Mouse (Mus musculus) forebrain, embryonic 13.5 days (tissue): ENCODE data around the gene Sfpq. TPM values are rescaled to one million over a fixed set of nuclear protein-coding genes. Genes with fewer than 3 reads are reported as not detected.
"Not testable (repeated sequence)": the region's sequence is repeated elsewhere in the genome, so short reads cannot be mapped to it uniquely, and the experiment has no call there.

Experiments used
- ATAC-seq: fragments of 200-750 bp; cut with Nextera tagmentation; 2 replicates; pipeline ENCODE4 v1.8.0; 2017
- H3K27ac ChIP-seq: fragments of 300-500 bp; sonication (generic); 2 replicates; pipeline ENCODE4 v1.5.1; 2015; ENCODE audit warnings: inconsistent platforms, mild to moderate bottlenecking, moderate library complexity
- H3K27me3 ChIP-seq: fragments of 300-500 bp; sonication (generic); 2 replicates; pipeline ENCODE4 v1.6.1; 2015; ENCODE audit warnings: mild to moderate bottlenecking, inconsistent platforms
- H3K36me3 ChIP-seq: fragments of 300-500 bp; sonication (generic); 2 replicates; pipeline ENCODE4 v1.6.1; 2015; ENCODE audit warnings: mild to moderate bottlenecking, inconsistent platforms; ENCODE audit not compliant: poor library complexity, severe bottlenecking
- H3K4me1 ChIP-seq: fragments of 300-500 bp; sonication (generic); 2 replicates; pipeline ENCODE4 v1.6.1; 2015; ENCODE audit warnings: inconsistent platforms
- H3K4me2 ChIP-seq: fragments of 300-500 bp; sonication (generic); 2 replicates; pipeline ENCODE4 v1.6.1; 2015; ENCODE audit warnings: inconsistent platforms, mild to moderate bottlenecking, moderate library complexity
- H3K4me3 ChIP-seq: fragments of 300-500 bp; sonication (generic); 2 replicates; pipeline ENCODE4 v1.5.1; 2015; ENCODE audit warnings: mild to moderate bottlenecking, inconsistent platforms
- H3K9ac ChIP-seq: fragments of 300-500 bp; sonication (generic); 2 replicates; pipeline ENCODE4 v1.6.1; 2015; ENCODE audit warnings: mild to moderate bottlenecking, inconsistent platforms
- H3K9me3 ChIP-seq: fragments of 300-500 bp; sonication (generic); replicated peaks from 2 replicates; pipeline ENCODE4 v1.6.1; 2016; ENCODE audit warnings: inconsistent platforms
- WGBS: fragments of 180-500 bp; shearing (Covaris S2); methylation state at CpG from one replicate; pipeline ENCODE4 v1.1.7; 2015; 5-methylcytosine and 5-hydroxymethylcytosine counted together
- polyA plus RNA-seq: library from polyadenylated mRNA; unstranded; fragments of >200 nt; fragmentation: Nextera tagmentation; extraction: Ambion mirVana; gene quantifications from 2 replicates; pipeline ENCODE4 v1.2.1, GENCODE M21; 2015

Gene Sfpq
- polyA plus RNA-seq: 120 and 122 TPM in 2 replicates

- peak; percentile 97 for ATAC-seq
- no peaks in the 10 kb centered on the region for H3K27me3 ChIP-seq
- under 1% methylated on average over 50 of the region's 87 CpGs for WGBS
- H3K4me1 ChIP-seq: peaks cover 32% of the 10 kb centered on the region
- peak within 1 kb of the TSS; percentile 83 for H3K4me3 ChIP-seq
- peaks cover 36% of the 10 kb centered on the region for H3K36me3 ChIP-seq
- peak within 1 kb of the TSS; percentile 100 for H3K9ac ChIP-seq
- H3K9me3 ChIP-seq: no peaks in the 10 kb centered on the region
- H3K27ac ChIP-seq: peak within 1 kb of the TSS; percentile 98
- H3K4me2 ChIP-seq: peak within 1 kb of the TSS; percentile 97
Observed at GRCm38 (mm10) chr4:127021151-127021945, at the start of gene Sfpq. Gene Sfpq, plus strand, starts transcription at chr4:127021324.

GRCm38 (mm10) chr4:126977467-126977866, 43.7 kb upstream of the Sfpq start:
- Histone ChIP-seq H3K9ac (no peak overlapping the region), H3K36me3 (no peaks in the 10 kb centered on the region), H3K4me2 (no peak overlapping the region), H3K27ac (no peak overlapping the region), H3K4me1 (no peaks in the 10 kb centered on the region), H3K27me3 (no peaks in the 10 kb centered on the region), H3K9me3 (no peaks in the 10 kb centered on the region), H3K4me3 (no peak overlapping the region)
- ATAC-seq: no peak

- H3K36me3 ChIP-seq: no peaks in the 10 kb centered on the region
- no peak overlapping the region for H3K27ac ChIP-seq
- WGBS: 90% methylated on average over 3 of the region's 3 CpGs
- no peak overlapping the region for H3K4me3 ChIP-seq
- no peaks in the 10 kb centered on the region for H3K9me3 ChIP-seq
- no peak overlapping the region for H3K9ac ChIP-seq
- ATAC-seq: no peak
- H3K4me2 ChIP-seq: no peak overlapping the region
- H3K27me3 ChIP-seq: no peaks in the 10 kb centered on the region
- no peaks in the 10 kb centered on the region for H3K4me1 ChIP-seq
Observed at GRCm38 (mm10) chr4:126978706-126979105, 42.4 kb upstream of the Sfpq start.

GRCm38 (mm10) chr4:126983321-126983720, 37.8 kb upstream of the Sfpq start:
- no peak for ATAC-seq
- 69% methylated on average over 3 of the region's 3 CpGs for WGBS
- H3K9ac ChIP-seq: no peak overlapping the region
- H3K27me3 ChIP-seq: no peaks in the 10 kb centered on the region
- H3K4me1 ChIP-seq: no peaks in the 10 kb centered on the region
- no peak overlapping the region for H3K4me3 ChIP-seq
- no peak overlapping the region for H3K27ac ChIP-seq
- H3K36me3 ChIP-seq: no peaks in the 10 kb centered on the region
- no peak overlapping the region for H3K4me2 ChIP-seq
- no peaks in the 10 kb centered on the region for H3K9me3 ChIP-seq

- not testable (repeated sequence) for H3K4me1 ChIP-seq, ATAC-seq
Observed at GRCm38 (mm10) chr4:126983736-126984525, 37.2 kb upstream of the Sfpq start.

GRCm38 (mm10) chr4:126986768-126987167, 34.4 kb upstream of the Sfpq start:
- H3K4me2 ChIP-seq: no peak overlapping the region
- H3K27ac ChIP-seq: no peak overlapping the region
- ATAC-seq: no peak
- no peak overlapping the region for H3K4me3 ChIP-seq
- H3K4me1 ChIP-seq: no peaks in the 10 kb centered on the region
- H3K36me3 ChIP-seq: no peaks in the 10 kb centered on the region
- WGBS: 88% methylated on average over 5 of the region's 5 CpGs
- no peaks in the 10 kb centered on the region for H3K27me3 ChIP-seq
- H3K9me3 ChIP-seq: no peaks in the 10 kb centered on the region
- H3K9ac ChIP-seq: no peak overlapping the region

More at GRCm38 (mm10) chr4:126983736-126984525, 37.2 kb upstream of the Sfpq start:
- H3K4me3 ChIP-seq, H3K27me3 ChIP-seq, H3K27ac ChIP-seq, H3K36me3 ChIP-seq, H3K4me2 ChIP-seq, H3K9me3 ChIP-seq, H3K9ac ChIP-seq: not testable (repeated sequence)
- WGBS: 84% methylated on average over 12 of the region's 13 CpGs

GRCm38 (mm10) chr4:126988503-126988902, 32.6 kb upstream of the Sfpq start:
- WGBS: 78% methylated on average over 4 of the region's 4 CpGs
- no peak overlapping the region for H3K27ac ChIP-seq
- no peak for ATAC-seq

GRCm38 (mm10) chr4:126990553-126990952, 30.6 kb upstream of the Sfpq start:
- no peak overlapping the region for H3K4me3 ChIP-seq

More at GRCm38 (mm10) chr4:126988503-126988902, 32.6 kb upstream of the Sfpq start:
- Histone ChIP-seq H3K27me3 (no peaks in the 10 kb centered on the region), H3K4me2 (no peak overlapping the region), H3K4me1 (no peaks in the 10 kb centered on the region), H3K9me3 (no peaks in the 10 kb centered on the region), H3K9ac (no peak overlapping the region), H3K4me3 (no peak overlapping the region), H3K36me3 (no peaks in the 10 kb centered on the region)

GRCm38 (mm10) chr4:126992356-126992755, 28.8 kb upstream of the Sfpq start:
- Histone ChIP-seq H3K9ac (no peak overlapping the region), H3K4me2 (no peak overlapping the region), H3K4me1 (no peaks in the 10 kb centered on the region), H3K4me3 (no peak overlapping the region), H3K27ac (no peak overlapping the region), H3K36me3 (no peaks in the 10 kb centered on the region), H3K27me3 (no peaks in the 10 kb centered on the region), H3K9me3 (no peaks in the 10 kb centered on the region)
- WGBS: 60% methylated on average over 5 of the region's 5 CpGs
- ATAC-seq: no peak

More at GRCm38 (mm10) chr4:126990553-126990952, 30.6 kb upstream of the Sfpq start:
- no peaks in the 10 kb centered on the region for H3K9me3 ChIP-seq
- no peak for ATAC-seq
- no peak overlapping the region for H3K9ac ChIP-seq
- H3K36me3 ChIP-seq: no peaks in the 10 kb centered on the region
- H3K4me2 ChIP-seq: no peak overlapping the region
- H3K27me3 ChIP-seq: no peaks in the 10 kb centered on the region
- no peaks in the 10 kb centered on the region for H3K4me1 ChIP-seq
- H3K27ac ChIP-seq: no peak overlapping the region

- not testable (repeated sequence) for ATAC-seq, H3K27me3 ChIP-seq
- WGBS: 98% methylated on average over 16 of the region's 16 CpGs
Observed at GRCm38 (mm10) chr4:126999372-126999771, 21.8 kb upstream of the Sfpq start.

GRCm38 (mm10) chr4:127000601-127001105, 20.5 kb upstream of the Sfpq start:
- H3K36me3 ChIP-seq: no peaks in the 10 kb centered on the region
- H3K4me1 ChIP-seq: peaks cover 24% of the 10 kb centered on the region
- ATAC-seq: no peak
- H3K4me2 ChIP-seq: peak overlapping the region; percentile 33; the same call in 1 of the 2 replicates
- 21% methylated on average over 8 of the region's 8 CpGs for WGBS
- H3K4me3 ChIP-seq: no peak overlapping the region
- no peak overlapping the region for H3K9ac ChIP-seq
- 0 out of 2 replicates have a peak, but pooled peaks cover 3% of the 10 kb centered on the region for H3K27me3 ChIP-seq
- H3K9me3 ChIP-seq: no peaks in the 10 kb centered on the region
- no peak overlapping the region for H3K27ac ChIP-seq

More at GRCm38 (mm10) chr4:126999372-126999771, 21.8 kb upstream of the Sfpq start:
- not testable (repeated sequence) for H3K4me3 ChIP-seq, H3K9me3 ChIP-seq, H3K4me2 ChIP-seq, H3K36me3 ChIP-seq, H3K9ac ChIP-seq, H3K27ac ChIP-seq
- peaks cover 11% of the 10 kb centered on the region for H3K4me1 ChIP-seq

GRCm38 (mm10) chr4:127004384-127004783, 16.7 kb upstream of the Sfpq start:
- Histone ChIP-seq H3K4me2 (0 out of 2 replicates have a peak overlapping the region, but pooled peaks have one; percentile 64), H3K4me1 (peaks cover 28% of the 10 kb centered on the region), H3K9me3 (no peaks in the 10 kb centered on the region), H3K27ac (0 out of 2 replicates have a peak overlapping the region, but pooled peaks have one; percentile 58), H3K36me3 (no peaks in the 10 kb centered on the region), H3K9ac (no peak overlapping the region), H3K4me3 (no peak overlapping the region), H3K27me3 (0 out of 2 replicates have a peak, but pooled peaks cover 3% of the 10 kb centered on the region)
- 85% methylated on average over 3 of the region's 3 CpGs for WGBS
- no peak for ATAC-seq
